Comparison of ENCODE assay signal across 10 mouse cellular contexts in genomic region chr14:17410752-17411151, GRCm38 (mm10).
A peak's percentile ranks its signal among the peaks of the same experiment; 100 is the strongest.
DNase-seq lines count a peak whose midpoint lies in the region; ATAC-seq and TF ChIP-seq lines count a peak whose summit lies in the region.
"Had no signal": no experiment of that assay in that cellular context is flagged by ENCODE, and none has a peak within 500 bp of the region (broad histone marks: within the 10 kb centered on the region; RNA-seq: fewer than 3 reads in every experiment).

No protein-coding gene starts in this region.

- no peak overlapping the region for H3K4me2 ChIP-seq in lung, postnatal 0 days (replicated peaks; ENCODE audit: low read depth, low read length)
- H3K4me2 ChIP-seq in stomach, postnatal 0 days (replicated peaks; ENCODE audit: low read depth) = no peak overlapping the region
- H3K4me2 ChIP-seq: neural tube, embryonic 12.5 days had no signal

- no peak for TF ChIP-seq POLR2A in lung, adult 2 months (IDR thresholded peaks at IDR 0.05; ENCODE audit: borderline replicate concordance, extremely low read depth, low read depth, low read length)

- no peaks in the 10 kb centered on the region for H3K9me3 ChIP-seq in embryonic facial prominence, embryonic 10.5 days
- no peaks in the 10 kb centered on the region for H3K9me3 ChIP-seq in lung, postnatal 0 days (ENCODE audit: low read length)
- no peaks in the 10 kb centered on the region for H3K9me3 ChIP-seq in stomach, postnatal 0 days (ENCODE audit: control insufficient read depth, low read length)
- H3K9me3 ChIP-seq: neural tube, embryonic 12.5 days had no signal

- TF ChIP-seq CTCF in lung, adult 2 months (IDR thresholded peaks at IDR 0.05; ENCODE audit: insufficient read depth, low read length) = no peak
- no peak for TF ChIP-seq CTCF in lung, postnatal 0 days (IDR thresholded peaks at IDR 0.05)
- no peak for TF ChIP-seq CTCF in stomach, postnatal 0 days (IDR thresholded peaks at IDR 0.05; ENCODE audit: low read depth)

- H3K9ac ChIP-seq in lung, postnatal 0 days (replicated peaks; ENCODE audit: low read depth) = no peak overlapping the region
- H3K9ac ChIP-seq in stomach, postnatal 0 days (ENCODE audit: low read length) = no peak overlapping the region
- H3K9ac ChIP-seq: neural tube, embryonic 12.5 days had no signal

- H3K4me3 ChIP-seq in lung, adult 2 months (replicated peaks; ENCODE audit: extremely low read depth, low read depth, low read length) = no peak overlapping the region
- no peak overlapping the region for H3K4me3 ChIP-seq in embryonic facial prominence, embryonic 10.5 days
- no peak overlapping the region for H3K4me3 ChIP-seq in lung, postnatal 0 days (ENCODE audit: low read depth, low read length)
- H3K4me3 ChIP-seq in stomach, postnatal 0 days (ENCODE audit: low read depth, low read length) = no peak overlapping the region
- H3K4me3 ChIP-seq: neural tube, embryonic 12.5 days had no signal

- H3K36me3 ChIP-seq in embryonic facial prominence, embryonic 10.5 days (replicated peaks) = no peaks in the 10 kb centered on the region
- no peaks in the 10 kb centered on the region for H3K36me3 ChIP-seq in lung, postnatal 0 days (ENCODE audit: insufficient read depth, low read length)
- no peaks in the 10 kb centered on the region for H3K36me3 ChIP-seq in stomach, postnatal 0 days (ENCODE audit: control insufficient read depth, insufficient read depth, low read length)
- H3K36me3 ChIP-seq: neural tube, embryonic 12.5 days had no signal

- H3K27ac ChIP-seq in embryonic facial prominence, embryonic 10.5 days (replicated peaks) = 0 out of 2 replicates have a peak overlapping the region, but pooled peaks have one; percentile 6
- H3K27ac ChIP-seq in lung, postnatal 0 days (ENCODE audit: low read length) = no peak overlapping the region
- no peak overlapping the region for H3K27ac ChIP-seq in stomach, postnatal 0 days (replicated peaks)
- H3K27ac ChIP-seq: neural tube, embryonic 12.5 days had no signal

- peak; percentile 48 to 76 for DNase-seq in lung, adult 18-20 months
- DNase-seq in lung, adult 2 months = no peak
- peak; percentile 33 for DNase-seq in embryonic facial prominence, embryonic 10.5 days (ENCODE audit: low spot score)
- peak; percentile 86 for DNase-seq in lung, postnatal 0 days (ENCODE audit: low spot score)
- no peak for DNase-seq in stomach, postnatal 0 days (ENCODE audit: low spot score)
- DNase-seq in spleen, postnatal 14 days (ENCODE audit: low spot score in 2 of 2) = no peak
- no peak for DNase-seq in cerebellum, postnatal 25 days
- DNase-seq: thymus, postnatal 36 days had no signal

- 31% methylated on average over 3 of the region's 3 CpGs for WGBS in lung, adult 2 months
- WGBS in embryonic facial prominence, embryonic 10.5 days = 28% methylated on average over 3 of the region's 3 CpGs
- WGBS in lung, postnatal 0 days = 18% methylated on average over 3 of the region's 3 CpGs
- 26% methylated on average over 3 of the region's 3 CpGs for WGBS in stomach, postnatal 0 days

- peak; percentile 52 for TF ChIP-seq EP300 in lung, postnatal 0 days (IDR thresholded peaks at IDR 0.05)
- TF ChIP-seq EP300 in stomach, postnatal 0 days (optimal IDR thresholded peaks at IDR 0.05) = no peak

- ATAC-seq in lung, postnatal 0 days = peak; percentile 74
- ATAC-seq in stomach, postnatal 0 days (ENCODE audit: low FRiP score, low TSS enrichment) = 0 out of 2 replicates have a peak, but pooled peaks have one; percentile 42
- ATAC-seq: inflammation-experienced regulatory T-cells, adult 6 months had no signal

- peaks cover 6% of the 10 kb centered on the region for H3K4me1 ChIP-seq in lung, adult 2 months (ENCODE audit: control insufficient read depth, insufficient read depth, low read length)
- peaks cover 13% of the 10 kb centered on the region for H3K4me1 ChIP-seq in embryonic facial prominence, embryonic 10.5 days
- peaks cover 7% of the 10 kb centered on the region; the same call in 1 of the 2 replicates for H3K4me1 ChIP-seq in lung, postnatal 0 days (ENCODE audit: insufficient read depth, low read depth, low read length)
- H3K4me1 ChIP-seq in stomach, postnatal 0 days (replicated peaks; ENCODE audit: control insufficient read depth, insufficient read depth) = no peaks in the 10 kb centered on the region
- H3K4me1 ChIP-seq: neural tube, embryonic 12.5 days had no signal

- H3K27me3 ChIP-seq in embryonic facial prominence, embryonic 10.5 days (replicated peaks; ENCODE audit: low read depth, poor library complexity, severe bottlenecking) = no peaks in the 10 kb centered on the region
- H3K27me3 ChIP-seq in lung, postnatal 0 days (replicated peaks; ENCODE audit: insufficient read depth, low read length) = no peaks in the 10 kb centered on the region
- H3K27me3 ChIP-seq in stomach, postnatal 0 days (ENCODE audit: control insufficient read depth, insufficient read depth, low read length) = no peaks in the 10 kb centered on the region
- H3K27me3 ChIP-seq: neural tube, embryonic 12.5 days had no signal

Comparison
In these comparisons a context has a peak if more than half of its experiments do, and no peak if none do; other contexts are left out.
1. DNase-seq: peak in lung, adult 18-20 months (2 of 2), embryonic facial prominence, embryonic 10.5 days (single experiment) and lung, postnatal 0 days (single experiment); none in lung, adult 2 months (single experiment), stomach, postnatal 0 days (single experiment), spleen, postnatal 14 days (0 of 2) and cerebellum, postnatal 25 days (0 of 2).